Mouse (Mus musculus) CD4-positive, CD25-positive, alpha-beta regulatory T cell, adult 2 months (primary cell): Measurements from ENCODE around the gene Padi6.

Experiments
- DNase-seq: peaks from one replicate; pipeline ENCODE4 v3.0.0-alpha.2; 2012; ENCODE audit warnings: low read depth, low spot score

Padi6 gene

GRCm38 (mm10) chr4:140684881-140685303 lies 57.6 kb downstream of the Padi6 start:
- no peak for DNase-seq

GRCm38 (mm10) chr4:140684141-140684871 lies 58.1 kb downstream of the Padi6 start:
- no peak for DNase-seq

GRCm38 (mm10) chr4:140683608-140684007 lies 58.8 kb downstream of the Padi6 start:
- no peak for DNase-seq

- DNase-seq: peak; percentile 19
Measured at GRCm38 (mm10) chr4:140680731-140681397, 61.6 kb downstream of the Padi6 start.

- peak; percentile 82 for DNase-seq
Measured at GRCm38 (mm10) chr4:140679723-140680380, 62.6 kb downstream of the Padi6 start.

- DNase-seq: peak; percentile 79
Measured at GRCm38 (mm10) chr4:140679038-140679437, 63.4 kb downstream of the Padi6 start.
